Mouse (Mus musculus) cerebral cortex, adult 2 months (tissue): Measurements from ENCODE around the gene Dnaaf5.

Source experiments
- WGBS: fragments of 180-500 bp; shearing (Covaris S2); methylation state at CpG from one replicate; pipeline ENCODE4 v1.1.7; 2018; 5-methylcytosine and 5-hydroxymethylcytosine counted together

Gene Dnaaf5

DNA sequence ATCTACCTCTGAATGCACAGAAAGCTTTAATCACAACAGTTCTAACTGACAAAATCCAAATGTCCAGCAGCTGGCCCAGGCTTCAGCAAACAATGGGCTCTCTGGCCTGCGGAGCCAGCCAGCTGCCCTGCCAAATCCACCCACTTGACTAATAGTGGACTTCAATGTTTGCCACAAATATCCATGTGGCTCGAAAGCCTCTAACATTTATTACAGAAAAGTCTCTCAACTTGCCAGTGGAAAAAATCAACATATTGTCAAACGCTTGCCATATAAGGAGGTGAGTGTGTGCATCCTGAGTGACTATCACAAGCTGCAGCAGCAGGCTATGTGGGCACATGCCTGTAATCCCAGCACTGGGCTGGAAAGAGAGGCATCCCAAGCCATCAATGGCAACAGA lies 48.8 kb downstream of the Dnaaf5 start:
- 47% methylated on average over 3 of the region's 3 CpGs for WGBS

DNA sequence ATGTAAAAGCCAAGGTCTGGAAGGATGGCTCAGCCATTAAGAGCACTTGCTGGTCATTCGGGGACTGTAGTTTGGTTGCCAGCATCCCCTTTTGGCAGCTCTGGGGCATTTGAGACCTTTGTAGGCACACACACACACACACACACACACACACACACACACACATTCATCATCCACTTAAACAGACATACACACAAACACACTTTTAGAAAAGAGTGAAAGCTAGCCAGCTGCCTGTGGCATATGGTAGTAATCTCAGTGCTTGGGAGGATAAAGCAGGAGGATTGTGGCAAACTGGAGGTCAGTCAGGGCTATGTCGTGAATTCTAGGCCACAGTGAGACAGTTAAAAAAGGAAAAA lies 49.6 kb downstream of the Dnaaf5 start:
- 24% methylated on average over 2 of the region's 2 CpGs for WGBS

DNA sequence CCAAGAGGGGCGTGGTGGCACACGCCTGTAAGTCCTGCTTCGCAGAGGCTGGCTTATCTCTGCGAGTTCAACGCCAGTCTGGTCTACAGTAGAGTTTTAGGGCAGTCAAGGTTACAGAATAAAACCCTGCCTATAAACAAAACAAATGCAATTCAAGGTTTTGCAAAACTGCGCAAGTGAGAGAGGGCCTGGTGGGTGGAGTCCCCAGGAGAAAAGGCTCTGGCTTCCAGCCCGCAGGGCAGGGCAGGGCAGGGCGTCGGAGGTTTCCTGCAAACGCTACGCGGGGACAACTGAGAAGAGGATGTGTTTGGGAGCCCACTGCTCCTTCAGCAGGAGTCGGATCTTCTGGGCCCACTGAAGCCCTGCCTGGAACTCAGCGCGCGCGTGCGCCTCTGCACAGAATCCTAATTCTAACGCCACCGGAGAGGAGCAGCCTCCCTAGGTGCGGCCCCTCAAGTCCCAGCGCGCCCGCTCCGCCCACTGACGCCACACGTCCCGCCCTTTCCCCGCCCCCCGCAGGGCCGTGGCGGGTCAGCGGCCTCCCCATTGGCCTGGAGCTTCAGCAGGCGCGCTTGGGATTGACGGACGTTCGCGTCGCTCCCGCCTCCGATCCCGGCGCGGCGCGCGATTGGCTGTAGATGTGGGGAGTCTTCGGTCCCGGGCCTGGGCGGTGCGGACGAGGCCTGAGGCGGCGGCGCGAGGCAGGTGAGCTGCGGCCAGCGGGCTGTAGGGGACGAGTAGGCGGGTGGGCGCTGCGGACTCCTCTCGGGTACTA lies 50.2 kb downstream of the Dnaaf5 start, which contains the start of gene Sun1:
TSS of gene Sun1 (plus strand) at position 643 of the 775 bp plus-strand sequence.
- WGBS: 1% methylated on average over 64 of the region's 64 CpGs

DNA sequence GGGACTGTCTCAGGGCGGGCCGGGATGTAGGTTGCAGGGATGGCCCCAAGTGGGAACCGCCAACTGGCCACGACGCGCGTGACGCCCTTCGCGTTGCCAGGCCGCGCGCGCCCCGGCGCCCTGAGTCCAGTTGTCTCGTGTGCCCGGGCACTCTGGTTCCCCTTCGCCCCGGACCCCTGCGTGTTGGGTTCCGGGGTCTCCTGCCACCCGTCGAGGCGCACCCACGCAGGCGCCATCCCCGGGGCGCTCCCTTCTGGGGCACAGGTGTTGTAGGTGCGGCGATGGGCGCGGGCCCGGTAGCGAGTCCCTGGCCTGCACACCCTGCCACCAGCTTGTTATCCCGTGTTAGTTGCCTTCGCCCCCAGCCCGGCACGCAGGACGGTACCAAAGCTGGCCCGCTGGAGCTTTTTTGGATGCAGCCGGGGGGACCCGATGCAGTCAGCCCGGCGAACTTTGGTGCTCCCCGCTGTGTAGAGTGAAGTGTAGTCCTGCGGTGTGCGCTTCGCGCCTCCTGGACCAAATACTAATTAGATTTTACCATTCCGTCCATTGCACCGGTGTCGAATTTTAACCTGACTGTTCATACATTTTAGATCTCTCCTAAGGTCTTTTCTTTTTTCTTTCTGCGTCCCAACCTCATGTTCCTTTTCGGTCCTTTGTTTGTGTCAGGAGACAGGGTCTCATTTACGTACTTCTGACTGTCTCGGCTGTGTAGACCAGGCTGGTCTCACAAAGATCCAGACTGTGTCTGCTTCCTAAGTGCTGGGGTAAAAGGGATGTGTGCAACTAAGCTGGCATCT lies 50.9 kb downstream of the Dnaaf5 start:
- under 1% methylated on average over 56 of the region's 57 CpGs for WGBS

DNA sequence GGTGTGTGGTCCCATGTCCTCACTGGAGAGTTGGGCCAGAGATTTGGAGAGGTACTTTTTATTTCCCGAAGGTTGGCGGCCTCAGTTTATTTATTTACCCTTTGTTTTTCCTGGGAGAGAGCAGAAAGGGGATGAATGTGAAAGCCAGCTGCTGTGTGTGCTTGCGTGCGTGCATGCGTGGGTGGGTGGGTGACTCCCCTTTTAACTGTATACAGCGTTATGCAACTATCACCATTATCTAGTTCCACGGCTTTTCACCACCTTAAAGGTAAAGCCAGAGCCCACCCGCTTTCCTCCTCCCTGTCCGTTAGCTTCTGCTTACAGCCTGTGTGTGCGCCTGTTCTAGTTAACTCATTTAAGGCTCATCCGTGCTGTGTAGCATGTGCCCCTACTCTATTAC lies 52.1 kb downstream of the Dnaaf5 start:
- 48% methylated on average over 11 of the region's 11 CpGs for WGBS

DNA sequence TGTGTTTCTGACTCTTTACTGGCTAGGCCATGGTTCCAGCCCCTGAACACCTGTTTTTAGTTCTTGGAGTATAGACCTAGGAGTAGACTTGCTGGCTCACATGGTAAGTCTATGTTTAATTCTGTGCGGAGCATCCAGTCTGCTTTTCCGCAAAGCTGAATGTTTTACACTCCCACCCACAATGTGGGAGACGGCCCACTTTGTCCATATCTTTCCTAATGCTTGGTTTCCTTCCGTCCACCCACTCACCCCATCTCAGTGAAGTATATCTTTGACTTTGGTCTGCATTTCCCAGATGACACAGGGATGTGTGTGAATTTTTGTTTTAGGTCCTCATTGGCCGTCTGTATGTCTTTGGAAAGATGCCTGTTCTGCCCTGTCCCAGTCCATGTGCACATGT lies 53.3 kb downstream of the Dnaaf5 start:
- WGBS: 53% methylated on average over 5 of the region's 5 CpGs

DNA sequence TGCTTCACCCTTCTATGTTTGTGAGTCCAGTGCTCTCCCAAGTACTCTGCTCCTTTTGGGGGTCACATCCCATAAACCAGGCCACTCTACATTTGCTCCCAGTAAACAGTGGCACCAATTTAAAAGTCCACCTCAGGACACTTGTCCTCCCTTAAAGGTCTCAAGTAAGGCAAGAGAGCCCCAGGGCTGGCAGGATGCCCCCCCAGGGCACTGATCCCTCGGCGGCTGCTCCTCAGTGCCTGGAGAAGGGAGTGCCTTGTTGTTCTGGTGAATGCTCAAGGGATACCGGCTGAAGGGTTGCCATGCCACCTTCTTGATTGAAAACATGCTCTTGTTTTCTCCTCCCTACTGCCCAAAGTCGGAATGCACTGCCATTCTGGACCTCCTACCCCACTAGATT lies 56.1 kb downstream of the Dnaaf5 start:
- 60% methylated on average over 4 of the region's 4 CpGs for WGBS

DNA sequence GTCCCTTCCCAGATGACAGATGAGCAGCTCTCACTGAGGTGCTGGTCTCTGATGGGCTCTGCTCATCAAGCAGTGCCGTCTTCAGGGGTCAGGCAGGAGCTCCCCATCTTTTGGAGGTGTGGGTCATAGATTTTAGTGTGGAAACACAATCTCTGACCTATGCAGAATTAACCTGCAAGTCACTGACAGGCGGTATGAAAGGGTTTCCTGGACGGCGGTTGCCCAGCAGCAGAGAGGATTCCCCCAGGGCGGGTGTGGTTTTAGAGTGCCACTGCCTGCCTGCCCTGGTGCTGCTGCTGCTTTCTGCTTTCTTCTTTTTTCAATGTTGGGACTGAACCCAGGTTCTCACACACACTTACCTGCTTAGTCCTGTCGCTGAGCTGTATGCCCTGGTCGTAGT lies 56.5 kb downstream of the Dnaaf5 start:
- 76% methylated on average over 7 of the region's 7 CpGs for WGBS

DNA sequence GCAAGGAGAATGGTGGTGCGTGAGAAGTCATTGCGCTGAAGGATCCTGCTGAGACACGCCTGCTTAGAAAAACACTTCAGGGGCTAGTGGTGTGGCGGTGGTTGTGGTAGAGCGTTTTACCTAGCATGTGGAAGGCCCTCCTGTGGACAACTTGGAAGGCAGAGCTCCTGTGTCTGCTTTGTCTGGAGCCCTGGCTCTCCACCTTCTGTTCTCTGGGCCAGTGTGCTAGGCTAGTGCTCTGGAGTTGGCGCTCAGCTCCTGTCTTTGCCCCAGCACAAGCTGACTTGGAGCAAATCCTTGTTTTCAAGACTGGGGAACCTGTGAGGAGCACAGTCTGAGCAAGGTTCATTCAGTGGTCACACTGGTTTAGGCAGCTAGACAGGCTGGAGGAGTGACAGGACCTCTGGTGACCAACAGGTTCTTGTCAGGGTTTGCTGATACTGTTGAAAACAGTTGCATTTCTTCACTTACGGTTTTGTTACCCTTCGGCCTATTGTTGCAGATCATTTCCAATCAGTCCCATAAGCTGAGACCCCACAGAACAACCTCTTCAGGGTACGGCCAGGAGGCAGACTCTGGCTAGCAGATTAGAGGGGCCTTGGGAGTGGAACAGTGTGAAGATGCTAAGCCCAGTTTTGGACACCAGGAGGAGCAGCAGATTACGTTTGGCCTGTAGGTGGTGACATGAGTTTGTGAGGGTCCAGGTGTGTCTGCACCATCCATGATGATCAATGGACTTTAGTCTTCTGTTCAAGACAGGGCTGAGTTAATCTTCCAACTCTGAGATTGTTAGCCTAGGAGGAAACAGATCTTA lies 59.1 kb downstream of the Dnaaf5 start:
- WGBS: 87% methylated on average over 10 of the region's 10 CpGs

DNA sequence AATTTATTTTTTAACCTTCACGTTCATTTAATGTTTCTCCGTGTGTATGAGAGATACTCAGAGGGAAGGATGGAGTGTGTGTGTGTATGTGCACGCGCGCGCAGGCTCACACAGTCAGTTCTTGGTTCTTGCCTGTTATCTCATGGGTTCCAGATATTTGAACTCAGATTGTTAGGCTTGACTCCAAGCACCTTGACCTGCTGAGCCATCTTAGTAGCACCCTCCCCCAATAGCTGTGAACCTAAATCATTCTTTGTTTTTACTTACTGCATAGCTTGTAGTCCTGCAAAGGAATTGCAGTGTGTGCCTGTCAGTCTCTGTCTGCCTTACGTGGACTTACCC lies 59.6 kb downstream of the Dnaaf5 start:
- WGBS: 85% methylated on average over 7 of the region's 7 CpGs

DNA sequence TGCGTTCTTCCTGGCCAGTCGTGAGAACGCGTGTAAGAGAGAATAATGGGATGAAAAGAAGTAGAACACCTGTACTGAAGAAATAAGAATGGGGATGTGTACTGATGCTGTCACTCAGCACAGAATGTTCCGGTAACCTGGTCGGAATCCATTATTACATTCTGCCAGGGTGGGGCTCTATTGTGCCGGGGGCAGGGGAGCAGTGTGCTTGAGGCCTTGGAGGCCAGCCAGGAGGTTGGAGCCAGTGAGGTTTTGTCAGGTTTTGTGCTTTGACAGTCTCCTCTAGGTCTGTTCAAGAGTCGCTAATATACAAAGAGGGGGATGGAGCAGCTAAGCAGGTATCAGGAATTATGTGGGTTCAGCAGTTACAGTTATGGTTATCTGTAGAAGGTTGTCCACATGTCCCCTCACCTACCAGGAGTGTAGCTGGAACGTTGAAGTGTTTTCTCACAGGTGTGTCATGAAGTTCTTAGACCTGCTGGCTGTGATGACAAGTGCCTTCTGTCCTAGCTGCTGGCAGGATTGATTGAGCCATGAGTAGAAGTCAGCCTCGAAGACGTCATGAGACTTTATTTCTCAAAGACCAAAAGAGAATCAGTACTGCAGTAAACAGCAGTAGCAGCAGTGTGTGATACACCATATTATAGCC lies 61.8 kb downstream of the Dnaaf5 start:
- 68% methylated on average over 11 of the region's 11 CpGs for WGBS

DNA sequence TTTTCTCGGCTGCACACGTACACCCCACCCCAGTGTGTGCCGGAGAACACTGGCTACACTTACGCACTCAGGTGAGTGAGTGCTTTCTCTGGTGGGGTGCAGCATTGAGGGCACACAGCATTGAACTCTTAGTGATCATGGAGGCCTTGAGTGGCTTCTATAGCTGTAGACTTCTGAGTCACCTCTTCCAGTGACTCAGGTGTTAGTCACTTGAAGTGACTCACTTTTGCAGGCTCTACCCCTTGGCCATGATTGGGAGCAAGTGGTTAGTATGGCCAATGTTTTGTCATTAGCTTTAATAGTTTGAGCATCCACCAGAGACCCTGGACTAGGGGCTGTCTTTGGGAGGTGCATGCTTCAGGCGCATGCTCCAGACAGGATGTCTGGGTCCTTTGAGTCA lies 65.2 kb downstream of the Dnaaf5 start:
- 89% methylated on average over 5 of the region's 5 CpGs for WGBS

DNA sequence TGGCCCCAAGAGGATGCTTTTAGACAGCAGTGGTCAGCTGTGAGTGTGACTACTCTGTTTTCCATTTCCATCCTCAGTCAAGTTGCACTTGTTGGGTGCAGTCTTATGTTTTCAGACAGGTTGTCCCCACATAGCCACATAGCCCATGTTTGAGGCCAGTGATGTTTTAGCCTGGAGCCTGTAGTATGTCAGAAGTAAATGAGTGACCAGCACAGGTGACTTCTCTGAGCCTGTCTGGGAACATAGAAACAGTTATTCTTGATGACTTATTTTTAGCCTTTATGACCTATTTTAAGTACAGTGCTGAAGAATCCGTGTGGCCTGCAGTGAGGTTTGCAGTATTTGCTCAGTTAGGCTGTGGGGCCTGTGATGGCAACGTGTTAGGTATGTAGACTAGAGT lies 66.1 kb downstream of the Dnaaf5 start:
- 55% methylated on average over 2 of the region's 2 CpGs for WGBS

DNA sequence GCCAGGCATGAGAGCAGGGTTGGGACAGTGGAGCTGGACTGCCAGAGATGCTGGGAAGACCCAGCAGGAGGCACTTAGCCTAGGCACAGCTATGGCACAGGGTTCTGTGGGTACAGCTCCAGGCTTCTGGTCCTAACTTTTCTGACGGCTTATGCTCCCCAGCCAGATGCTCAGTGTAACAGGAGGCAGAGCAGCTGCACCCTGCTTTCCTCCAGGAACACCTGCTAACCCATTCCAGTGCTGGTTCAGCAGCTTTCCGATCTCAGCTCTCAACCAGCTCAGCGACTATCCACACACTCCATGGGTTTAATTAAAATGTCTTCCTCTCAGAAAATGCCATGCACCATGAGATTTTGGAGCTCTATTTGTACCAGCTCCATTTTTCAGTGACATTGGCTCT lies 66.8 kb downstream of the Dnaaf5 start:
- WGBS: 55% methylated on average over 3 of the region's 3 CpGs

DNA sequence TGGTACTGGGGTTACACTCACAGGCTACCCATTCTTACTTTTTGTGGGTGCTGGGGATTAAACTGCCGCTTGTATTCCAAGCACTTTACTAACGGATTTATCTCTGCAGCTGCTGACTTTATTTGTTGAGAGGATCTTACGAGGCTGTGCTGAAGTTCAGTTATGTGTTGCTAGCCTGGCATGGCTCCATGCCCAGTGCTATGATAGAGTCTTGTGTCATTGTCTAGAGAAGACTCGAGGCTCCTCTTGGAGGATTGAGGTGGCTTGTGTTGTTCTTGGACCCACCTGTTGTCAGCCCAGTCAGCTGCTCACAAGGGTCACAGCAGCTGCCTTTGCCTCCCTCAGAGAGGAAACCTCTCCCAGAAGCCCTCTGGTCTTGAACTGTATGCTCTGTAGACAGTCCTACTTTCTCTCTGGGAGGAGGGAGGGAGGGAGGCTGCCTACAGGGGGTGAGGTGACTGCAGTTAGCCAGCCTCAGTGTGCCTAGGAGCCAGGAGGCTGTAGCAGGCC lies 70.0 kb downstream of the Dnaaf5 start:
- 33% methylated on average over 4 of the region's 4 CpGs for WGBS

DNA sequence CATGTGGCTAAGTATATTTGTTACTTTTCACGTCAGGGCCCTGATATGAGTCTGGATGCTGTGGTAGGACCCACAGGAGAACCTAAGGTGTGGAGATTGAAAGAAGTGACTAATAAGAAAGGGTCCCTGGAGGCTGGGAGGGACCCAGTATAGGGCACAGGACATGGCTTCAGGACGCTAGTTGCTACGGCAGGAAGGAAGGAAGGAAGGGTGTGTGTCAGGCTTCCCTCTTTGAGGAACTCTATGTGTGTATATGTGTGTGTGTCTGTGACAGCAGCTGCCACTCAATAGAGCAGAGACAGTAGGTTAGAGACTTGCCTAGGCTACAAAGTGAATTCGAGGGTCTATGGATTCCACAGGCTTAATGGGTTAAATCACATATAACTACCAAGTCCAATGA lies 70.6 kb downstream of the Dnaaf5 start:
- whole genome bisulfite sequencing: 84% methylated on average over 4 of the region's 4 CpGs

DNA sequence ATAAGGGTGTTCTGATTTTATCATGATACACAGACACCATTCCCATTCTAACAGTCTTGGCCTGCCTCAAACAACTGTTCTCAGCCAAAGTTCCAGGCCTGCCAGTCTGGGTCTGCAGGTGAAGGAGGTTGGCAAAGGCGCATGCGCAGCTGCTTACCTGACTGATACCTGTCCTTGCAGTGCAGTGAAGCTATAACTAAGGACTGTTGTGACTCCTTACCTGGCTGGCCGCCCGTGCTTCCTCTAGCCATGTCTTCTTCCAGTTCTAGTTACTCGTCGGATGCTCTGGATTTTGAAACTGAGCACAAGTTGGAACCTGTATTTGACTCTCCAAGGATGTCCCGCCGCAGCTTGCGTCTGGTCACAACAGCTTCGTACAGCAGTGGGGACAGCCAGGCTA lies 73.3 kb downstream of the Dnaaf5 start:
- 90% methylated on average over 10 of the region's 10 CpGs for WGBS

DNA sequence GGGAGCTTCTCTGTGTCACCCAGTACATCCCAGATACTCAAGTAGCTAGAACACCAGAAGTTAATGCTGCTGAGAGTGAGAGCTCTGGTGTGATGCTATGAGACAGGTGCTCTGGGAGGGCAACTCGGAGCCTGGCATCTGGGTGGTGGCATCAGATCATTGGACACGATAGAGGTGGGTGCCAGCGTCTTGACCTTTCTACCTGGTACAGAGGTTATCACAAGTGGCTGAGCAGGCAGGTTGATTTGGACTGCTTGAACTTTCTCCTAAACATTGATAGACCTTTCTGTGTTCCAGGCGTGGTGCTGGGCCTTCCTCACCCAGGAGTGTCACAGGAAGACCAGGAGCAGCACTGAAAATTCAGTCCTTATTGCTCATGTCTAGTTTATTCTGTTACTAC lies 77.2 kb downstream of the Dnaaf5 start:
- WGBS: 94% methylated on average over 4 of the region's 4 CpGs

DNA sequence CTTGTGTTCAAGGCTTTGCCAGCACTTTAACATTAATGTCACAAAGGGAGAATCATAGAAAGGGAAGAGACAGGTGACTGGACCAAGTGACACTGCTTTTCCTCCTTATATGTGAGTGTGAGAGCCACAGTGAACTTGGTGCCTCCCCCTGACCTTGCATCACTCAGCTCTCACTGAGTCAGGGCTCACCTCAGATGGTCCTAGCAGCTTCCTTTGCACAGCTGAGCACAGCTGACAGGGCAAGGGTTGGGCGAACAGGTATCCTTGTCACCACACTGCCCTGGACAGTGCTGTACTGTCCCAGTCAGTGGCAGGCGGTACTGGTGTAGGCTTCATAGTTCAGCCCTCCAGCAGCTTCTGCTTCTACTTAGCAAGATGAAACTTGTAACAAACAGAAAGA lies 77.6 kb downstream of the Dnaaf5 start:
- 94% methylated on average over 2 of the region's 2 CpGs for WGBS

DNA sequence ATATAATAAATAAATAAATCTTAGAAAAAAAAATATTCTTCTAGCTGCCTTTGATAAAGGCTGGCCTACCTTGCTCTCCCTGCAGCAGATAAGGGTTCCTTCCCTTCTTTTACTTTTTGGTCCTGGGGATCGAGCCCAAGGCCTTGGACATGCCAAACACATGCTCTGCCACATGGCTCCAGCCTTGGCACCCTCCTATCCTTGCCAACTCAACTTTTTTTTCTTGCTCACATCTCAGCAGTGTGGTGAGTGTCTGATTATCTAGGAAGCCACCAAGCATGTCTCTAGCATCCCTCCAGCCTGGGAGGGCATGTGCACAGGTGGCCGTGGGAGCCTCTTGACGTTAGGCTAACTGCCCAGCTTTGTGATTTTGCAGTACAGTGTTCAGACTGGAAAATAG lies 78.3 kb downstream of the Dnaaf5 start:
- 65% methylated on average over 3 of the region's 3 CpGs for WGBS

DNA sequence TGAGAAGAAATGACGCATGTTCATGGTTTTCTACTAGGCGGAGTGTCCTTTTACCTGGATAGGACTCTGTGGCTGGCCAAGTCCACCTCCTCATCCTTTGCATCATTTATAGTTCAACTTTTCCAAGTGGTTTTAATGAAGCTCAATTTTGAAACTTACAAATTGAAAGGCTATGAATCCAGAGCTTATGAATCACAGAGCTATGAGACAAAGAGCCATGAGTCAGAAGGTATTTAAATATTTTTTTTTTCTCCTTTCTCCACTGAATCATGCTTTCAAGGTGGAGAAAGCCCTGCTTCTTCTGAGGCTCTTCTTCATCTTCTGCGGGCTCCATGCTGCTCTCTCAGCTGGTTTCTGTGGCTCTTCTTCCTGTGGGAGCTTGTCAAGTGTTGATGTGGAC lies 79.7 kb downstream of the Dnaaf5 start:
- 52% methylated on average over 3 of the region's 3 CpGs for WGBS

DNA sequence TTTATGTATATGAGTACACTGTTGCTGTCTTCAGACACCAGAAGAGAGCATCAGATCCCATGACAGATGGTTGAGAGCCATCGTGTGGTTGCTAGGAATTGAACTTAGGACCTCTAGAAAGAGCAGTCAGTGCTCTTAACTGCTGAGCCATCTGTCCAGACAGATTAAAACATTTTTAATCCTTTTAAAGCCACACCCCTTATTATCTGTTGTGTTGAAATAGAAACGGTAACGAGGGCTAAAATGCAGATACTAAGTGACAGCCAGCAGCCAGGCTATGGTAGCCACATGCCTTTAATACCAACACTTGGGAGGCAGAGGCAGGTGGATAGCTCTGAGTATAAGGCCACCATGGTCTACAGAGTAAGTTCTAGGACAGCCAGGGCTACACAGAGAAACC lies 82.1 kb downstream of the Dnaaf5 start:
- WGBS: 66% methylated on average over 3 of the region's 3 CpGs
